In genomic region chr2:108766461-108766860, GRCm38 (mm10) we compare ENCODE assay signal across 23 mouse cellular contexts.
"Had no signal": no experiment of that assay in that cellular context is flagged by ENCODE, and none has a peak within 500 bp of the region (broad histone marks: within the 10 kb centered on the region; RNA-seq: fewer than 3 reads in every experiment).

No protein-coding gene starts in this region.

- H3K9ac ChIP-seq: heart, embryonic 12.5 days; hindbrain, embryonic 12.5 days; hindbrain, embryonic 14.5 days; intestine, embryonic 15.5 days; limb, embryonic 12.5 days; liver, embryonic 12.5 days; liver, embryonic 14.5 days had no signal

- ATAC-seq: forebrain, embryonic 16.5 days; hindbrain, embryonic 16.5 days; inflammation-experienced regulatory T-cells, adult 6 months; intestine, embryonic 15.5 days; intestine, postnatal 0 days; liver, embryonic 12.5 days had no signal

- H3K27ac ChIP-seq: gastrocnemius, adult 2 months; heart, embryonic 10.5 days; hindbrain, embryonic 10.5 days; hindbrain, embryonic 12.5 days; hindbrain, embryonic 14.5 days; intestine, embryonic 15.5 days; layer of hippocampus, adult 2 months; left cerebral cortex, adult 2 months; limb, embryonic 10.5 days; limb, embryonic 12.5 days; liver, embryonic 12.5 days; liver, embryonic 14.5 days had no signal

- DNase-seq: gastrocnemius, adult 2 months; gastrocnemius, postnatal 10 days; gastrocnemius, postnatal 25 days; heart, adult 18-20 months; heart, postnatal 10 days; heart, postnatal 4 days; liver had no signal

- H3K4me3 ChIP-seq: gastrocnemius, adult 2 months; heart, embryonic 10.5 days; heart, embryonic 12.5 days; hindbrain, embryonic 10.5 days; hindbrain, embryonic 12.5 days; intestine, embryonic 15.5 days; layer of hippocampus, adult 2 months; left cerebral cortex, adult 2 months; limb, embryonic 10.5 days; limb, embryonic 12.5 days; liver, embryonic 12.5 days had no signal

- H3K4me2 ChIP-seq: heart, embryonic 12.5 days; hindbrain, embryonic 12.5 days; hindbrain, embryonic 14.5 days; intestine, embryonic 15.5 days; limb, embryonic 12.5 days; liver, embryonic 12.5 days had no signal

- H3K27me3 ChIP-seq: heart, embryonic 12.5 days; hindbrain, embryonic 12.5 days; intestine, embryonic 15.5 days; limb, embryonic 12.5 days; liver, embryonic 12.5 days had no signal

- H3K4me1 ChIP-seq: heart, embryonic 10.5 days; heart, embryonic 12.5 days; hindbrain, embryonic 10.5 days; hindbrain, embryonic 12.5 days; intestine, embryonic 15.5 days; limb, embryonic 10.5 days; limb, embryonic 12.5 days; liver, embryonic 12.5 days had no signal

- H3K36me3 ChIP-seq: heart, embryonic 10.5 days; heart, embryonic 12.5 days; hindbrain, embryonic 10.5 days; hindbrain, embryonic 12.5 days; intestine, embryonic 15.5 days; limb, embryonic 10.5 days; limb, embryonic 12.5 days; liver, embryonic 12.5 days had no signal

- H3K9me3 ChIP-seq: heart, embryonic 10.5 days; heart, embryonic 12.5 days; hindbrain, embryonic 10.5 days; hindbrain, embryonic 12.5 days; intestine, embryonic 15.5 days; limb, embryonic 10.5 days; limb, embryonic 12.5 days; liver, embryonic 12.5 days had no signal
